Mouse (Mus musculus) lung, adult 2 months (tissue): ENCODE results near the gene Tbx3.

Source experiments
- CTCF ChIP-seq: fragments of 200-500 bp; IDR thresholded peaks from 2 replicates; pipeline ENCODE4 v1.5.1; 2011; ENCODE audit warnings: mild to moderate bottlenecking, low read length, control low read depth; ENCODE audit not compliant: insufficient read depth
- POLR2A ChIP-seq: fragments of 200-500 bp; IDR thresholded peaks from 2 replicates; pipeline ENCODE4 v1.6.1; 2011; ENCODE audit warnings: low read depth, mild to moderate bottlenecking, control low read depth, low read length, borderline replicate concordance; ENCODE audit errors: extremely low read depth

DNA sequence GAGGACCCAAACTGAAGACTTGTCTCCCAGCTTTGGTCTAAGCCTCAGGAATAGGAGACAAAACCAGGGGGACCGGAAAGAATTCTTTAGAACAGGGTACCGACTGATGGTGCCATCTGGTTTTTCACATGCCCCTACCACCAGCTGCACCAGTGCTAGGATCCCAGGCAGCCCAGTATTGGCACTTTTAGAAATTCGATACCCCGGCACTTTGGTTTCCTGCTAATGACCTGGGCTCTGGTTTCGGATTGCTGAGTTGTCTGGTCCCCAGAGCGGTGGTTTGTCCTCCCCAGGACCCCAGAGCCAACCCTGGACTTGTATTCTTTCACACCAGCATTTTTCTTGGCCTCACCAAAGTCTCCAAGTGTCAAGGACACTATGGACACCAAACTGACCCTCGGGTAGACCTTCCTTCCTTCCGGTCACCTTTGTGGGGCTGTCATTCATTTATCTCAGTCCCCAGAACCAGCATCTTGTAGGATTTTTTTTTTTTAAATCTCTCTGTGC, 18.5 kb downstream of the Tbx3 start:
- TF ChIP-seq POLR2A (no peak), CTCF (no peak)
